Mouse (Mus musculus): ENCODE data around the gene Scaf8. TPM values are rescaled to one million over a fixed set of nuclear protein-coding genes. Genes with fewer than 3 reads are reported as not detected.

The Scaf8 gene
- polyA plus RNA-seq, 1 experiment from 2014 or later = 20.2 TPM

GRCm38 (mm10) chr17:3203916-3204315 lies 89.1 kb downstream of the Scaf8 start:
- Histone ChIP-seq H3K4me3 (ENCODE audit: low read length) (no peak overlapping the region), H3K27me3 (ENCODE audit: insufficient read depth, low read length) (no peaks in the 10 kb centered on the region), H3K36me3 (ENCODE audit: insufficient read depth, low read length) (peaks cover 17% of the 10 kb centered on the region), H3K4me1 (ENCODE audit: insufficient read depth, low read length) (peaks cover 14% of the 10 kb centered on the region), H3K9ac (replicated peaks; ENCODE audit: low read length) (no peak overlapping the region), H3K4me2 (replicated peaks; ENCODE audit: low read depth, low read length) (no peak overlapping the region), H3K9me3 (ENCODE audit: low read length) (no peaks in the 10 kb centered on the region), H3K27ac (ENCODE audit: low read length) (no peak overlapping the region)
- ATAC-seq (ENCODE audit: low FRiP score, low TSS enrichment) = no peak
- WGBS = 88% methylated on average over 4 of the region's 4 CpGs

DNA sequence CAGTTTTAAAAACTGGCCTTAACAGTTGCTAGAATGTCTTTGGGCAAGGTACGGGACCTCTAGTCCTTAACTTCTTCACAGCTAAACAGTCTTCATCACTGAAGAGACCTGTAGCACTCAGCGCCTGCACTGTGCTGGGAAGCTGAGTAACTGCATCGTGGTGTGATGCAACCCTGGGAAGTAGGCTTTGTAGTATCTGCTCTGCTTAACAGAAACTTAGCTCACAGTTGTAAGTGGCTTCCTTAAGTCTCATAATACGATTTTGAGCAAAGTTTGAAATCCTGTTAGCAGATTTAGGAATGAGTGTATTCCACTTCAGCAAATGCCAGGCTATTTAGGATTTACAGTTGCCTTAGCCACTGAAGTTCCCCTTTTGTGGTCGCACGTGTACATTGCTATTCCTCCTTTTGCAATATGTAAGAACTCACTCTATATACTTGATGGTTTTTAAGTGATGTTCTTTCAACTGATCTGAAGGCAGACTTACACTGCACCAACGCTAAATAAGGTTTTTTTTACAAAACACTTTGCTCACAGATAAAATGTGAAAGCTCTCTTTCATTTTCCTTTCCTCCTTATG lies 90.1 kb downstream of the Scaf8 start:
- Histone ChIP-seq H3K9me3 (ENCODE audit: low read length) (no peaks in the 10 kb centered on the region), H3K27me3 (ENCODE audit: insufficient read depth, low read length) (no peaks in the 10 kb centered on the region), H3K4me1 (ENCODE audit: insufficient read depth, low read length) (peaks cover 14% of the 10 kb centered on the region), H3K4me2 (replicated peaks; ENCODE audit: low read depth, low read length) (no peak overlapping the region), H3K36me3 (ENCODE audit: insufficient read depth, low read length) (peaks cover 17% of the 10 kb centered on the region), H3K27ac (ENCODE audit: low read length) (no peak overlapping the region), H3K9ac (replicated peaks; ENCODE audit: low read length) (no peak overlapping the region), H3K4me3 (ENCODE audit: low read length) (no peak overlapping the region)
- ATAC-seq (ENCODE audit: low FRiP score, low TSS enrichment) = no peak
- WGBS = 93% methylated on average over 7 of the region's 7 CpGs

DNA sequence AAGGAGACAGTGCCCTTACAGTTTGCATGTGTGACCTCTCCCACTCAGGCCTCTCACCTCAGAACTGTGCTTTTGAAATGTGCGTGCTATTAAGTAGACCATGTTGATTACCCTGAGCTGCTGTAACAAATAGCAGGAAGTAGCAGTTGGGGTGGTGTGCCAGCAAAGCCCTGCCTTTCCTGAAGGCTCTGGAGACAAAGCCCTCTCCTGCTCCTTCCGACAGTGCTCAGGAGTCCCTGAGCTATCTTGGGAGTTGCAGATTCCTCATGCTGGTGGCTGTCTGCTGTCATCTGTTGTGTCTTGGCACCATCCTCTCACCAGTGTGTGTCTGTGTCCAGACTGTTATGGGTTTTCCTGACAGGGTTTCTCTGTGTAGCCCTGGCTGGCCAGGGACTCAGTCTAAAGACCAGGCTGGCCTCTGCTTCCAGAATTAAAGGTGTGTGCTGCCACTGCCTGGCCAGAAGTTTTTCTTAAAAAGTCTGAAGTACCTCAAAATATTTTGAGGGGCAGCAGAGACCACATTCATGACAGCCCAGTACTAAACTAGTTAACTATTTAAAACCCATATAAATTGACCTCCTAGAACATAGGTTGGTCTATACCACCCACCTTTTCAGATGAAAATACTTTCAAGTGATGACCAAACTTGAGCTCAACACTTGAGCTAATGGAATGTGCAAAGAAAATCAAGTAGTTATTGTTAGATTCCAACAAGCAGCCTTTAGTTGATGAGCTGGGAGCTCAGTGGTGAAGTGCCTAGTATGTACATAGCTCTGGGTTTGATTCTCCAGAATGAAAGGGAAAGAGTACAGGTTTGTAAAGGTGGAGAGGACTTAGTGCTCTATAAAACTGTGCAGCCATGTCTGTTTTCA lies 92.0 kb downstream of the Scaf8 start:
- no peak overlapping the region for H3K4me3 ChIP-seq (ENCODE audit: low read length)
- no peak overlapping the region for H3K9ac ChIP-seq (replicated peaks; ENCODE audit: low read length)
- peak; percentile 44; the same call in 1 of the 2 replicates for ATAC-seq (ENCODE audit: low FRiP score, low TSS enrichment)
- H3K4me2 ChIP-seq (replicated peaks; ENCODE audit: low read depth, low read length) = no peak overlapping the region
- peak overlapping the region; percentile 52 for H3K27ac ChIP-seq (ENCODE audit: low read length)
- no peaks in the 10 kb centered on the region for H3K9me3 ChIP-seq (ENCODE audit: low read length)
- peaks cover 5% of the 10 kb centered on the region; the same call in 1 of the 2 replicates for H3K36me3 ChIP-seq (ENCODE audit: insufficient read depth, low read length)
- peaks cover 14% of the 10 kb centered on the region for H3K4me1 ChIP-seq (ENCODE audit: insufficient read depth, low read length)
- WGBS = 34% methylated on average over 2 of the region's 2 CpGs
- no peaks in the 10 kb centered on the region for H3K27me3 ChIP-seq (ENCODE audit: insufficient read depth, low read length)

GRCm38 (mm10) chr17:3207529-3208240 lies 92.9 kb downstream of the Scaf8 start:
- WGBS = 58% methylated on average over 6 of the region's 6 CpGs
- no peaks in the 10 kb centered on the region for H3K27me3 ChIP-seq (ENCODE audit: insufficient read depth, low read length)
- no peak overlapping the region for H3K9ac ChIP-seq (replicated peaks; ENCODE audit: low read length)
- no peaks in the 10 kb centered on the region for H3K9me3 ChIP-seq (ENCODE audit: low read length)
- H3K36me3 ChIP-seq (ENCODE audit: insufficient read depth, low read length) = peaks cover 5% of the 10 kb centered on the region; the same call in 1 of the 2 replicates
- peaks cover 14% of the 10 kb centered on the region for H3K4me1 ChIP-seq (ENCODE audit: insufficient read depth, low read length)
- H3K4me2 ChIP-seq (replicated peaks; ENCODE audit: low read depth, low read length) = no peak overlapping the region
- ATAC-seq (ENCODE audit: low FRiP score, low TSS enrichment) = no peak
- H3K4me3 ChIP-seq (ENCODE audit: low read length) = no peak overlapping the region
- peak overlapping the region; percentile 35; the same call in 1 of the 2 replicates for H3K27ac ChIP-seq (ENCODE audit: low read length)

DNA sequence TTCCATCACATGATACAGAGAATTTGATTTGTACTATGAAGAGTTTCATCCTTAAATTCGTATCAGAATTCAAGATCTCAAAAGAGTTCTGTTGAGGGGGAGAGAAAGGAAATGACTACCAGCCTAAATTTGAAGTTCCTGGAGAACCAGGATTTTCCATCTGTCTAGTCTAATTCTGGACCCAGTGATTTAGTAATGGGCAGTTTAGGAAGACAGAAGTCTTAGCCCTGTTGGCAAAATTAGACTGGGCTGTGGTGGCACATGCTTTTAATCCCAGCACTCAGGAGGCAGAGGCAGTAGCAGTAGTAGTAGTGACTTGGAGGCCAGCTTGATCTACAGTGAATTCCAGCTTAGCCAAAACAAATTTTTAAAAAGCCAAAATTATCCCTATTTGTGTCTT lies 93.7 kb downstream of the Scaf8 start:
- Histone ChIP-seq H3K4me3 (ENCODE audit: low read length) (no peak overlapping the region), H3K36me3 (ENCODE audit: insufficient read depth, low read length) (0 out of 2 replicates have a peak, but pooled peaks cover 5% of the 10 kb centered on the region), H3K4me2 (replicated peaks; ENCODE audit: low read depth, low read length) (no peak overlapping the region), H3K9me3 (ENCODE audit: low read length) (no peaks in the 10 kb centered on the region), H3K4me1 (ENCODE audit: insufficient read depth, low read length) (peaks cover 14% of the 10 kb centered on the region), H3K27me3 (ENCODE audit: insufficient read depth, low read length) (no peaks in the 10 kb centered on the region), H3K9ac (replicated peaks; ENCODE audit: low read length) (no peak overlapping the region), H3K27ac (ENCODE audit: low read length) (no peak overlapping the region)
- no peak for ATAC-seq (ENCODE audit: low FRiP score, low TSS enrichment)
- WGBS = 75% methylated on average over 1 of the region's 1 CpGs

GRCm38 (mm10) chr17:3209581-3209980 lies 94.8 kb downstream of the Scaf8 start:
- ATAC-seq (ENCODE audit: low FRiP score, low TSS enrichment) = no peak
- 82% methylated on average over 4 of the region's 4 CpGs for WGBS
- H3K27ac ChIP-seq (ENCODE audit: low read length) = no peak overlapping the region
- no peaks in the 10 kb centered on the region for H3K9me3 ChIP-seq (ENCODE audit: low read length)
- H3K36me3 ChIP-seq (ENCODE audit: insufficient read depth, low read length) = peaks cover 7% of the 10 kb centered on the region; the same call in 1 of the 2 replicates
- H3K4me2 ChIP-seq (replicated peaks; ENCODE audit: low read depth, low read length) = no peak overlapping the region
- no peaks in the 10 kb centered on the region for H3K27me3 ChIP-seq (ENCODE audit: insufficient read depth, low read length)
- peaks cover 14% of the 10 kb centered on the region for H3K4me1 ChIP-seq (ENCODE audit: insufficient read depth, low read length)
- H3K9ac ChIP-seq (replicated peaks; ENCODE audit: low read length) = no peak overlapping the region
- H3K4me3 ChIP-seq (ENCODE audit: low read length) = no peak overlapping the region

- H3K4me2 ChIP-seq (replicated peaks; ENCODE audit: low read depth, low read length) = no peak overlapping the region
- H3K9me3 ChIP-seq (ENCODE audit: low read length) = no peaks in the 10 kb centered on the region
- no peak overlapping the region for H3K9ac ChIP-seq (replicated peaks; ENCODE audit: low read length)
- no peaks in the 10 kb centered on the region for H3K27me3 ChIP-seq (ENCODE audit: insufficient read depth, low read length)
- ATAC-seq (ENCODE audit: low FRiP score, low TSS enrichment) = no peak
- peaks cover 11% of the 10 kb centered on the region; the same call in 1 of the 2 replicates for H3K36me3 ChIP-seq (ENCODE audit: insufficient read depth, low read length)
- no peak overlapping the region for H3K4me3 ChIP-seq (ENCODE audit: low read length)
- H3K27ac ChIP-seq (ENCODE audit: low read length) = no peak overlapping the region
- WGBS = 90% methylated on average over 5 of the region's 5 CpGs
- H3K4me1 ChIP-seq (ENCODE audit: insufficient read depth, low read length) = peaks cover 14% of the 10 kb centered on the region
These were observed 95.4 kb downstream of the Scaf8 start for GRCm38 (mm10) chr17:3210134-3210533.

DNA sequence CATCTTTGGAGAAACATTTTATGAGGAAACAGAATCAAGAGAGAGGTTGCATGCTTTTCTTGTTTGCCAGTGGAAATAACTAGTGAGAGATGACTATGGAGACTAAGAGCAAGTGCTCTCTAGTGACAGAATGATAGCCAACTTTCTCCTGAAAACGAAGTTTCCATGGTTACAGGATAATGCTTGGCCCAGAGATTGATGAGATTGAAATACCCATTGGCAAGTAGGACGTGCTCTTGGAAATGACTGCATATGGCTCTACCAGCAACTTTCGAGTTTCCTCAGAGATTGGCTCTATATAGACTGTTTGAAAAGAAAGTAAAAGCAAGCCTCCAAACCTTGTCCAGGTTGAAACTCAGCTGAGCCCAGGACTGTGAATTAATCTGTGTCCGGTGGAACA lies 97.3 kb downstream of the Scaf8 start:
- H3K4me3 ChIP-seq (ENCODE audit: low read length) = no peak overlapping the region
- no peaks in the 10 kb centered on the region for H3K27me3 ChIP-seq (ENCODE audit: insufficient read depth, low read length)
- H3K27ac ChIP-seq (ENCODE audit: low read length) = no peak overlapping the region
- no peak for ATAC-seq (ENCODE audit: low FRiP score, low TSS enrichment)
- peaks cover 13% of the 10 kb centered on the region; the same call in 1 of the 2 replicates for H3K36me3 ChIP-seq (ENCODE audit: insufficient read depth, low read length)
- WGBS = 79% methylated on average over 4 of the region's 4 CpGs
- H3K4me1 ChIP-seq (ENCODE audit: insufficient read depth, low read length) = peaks cover 5% of the 10 kb centered on the region; the same call in 1 of the 2 replicates
- H3K4me2 ChIP-seq (replicated peaks; ENCODE audit: low read depth, low read length) = no peak overlapping the region
- no peak overlapping the region for H3K9ac ChIP-seq (replicated peaks; ENCODE audit: low read length)
- H3K9me3 ChIP-seq (ENCODE audit: low read length) = no peaks in the 10 kb centered on the region

DNA sequence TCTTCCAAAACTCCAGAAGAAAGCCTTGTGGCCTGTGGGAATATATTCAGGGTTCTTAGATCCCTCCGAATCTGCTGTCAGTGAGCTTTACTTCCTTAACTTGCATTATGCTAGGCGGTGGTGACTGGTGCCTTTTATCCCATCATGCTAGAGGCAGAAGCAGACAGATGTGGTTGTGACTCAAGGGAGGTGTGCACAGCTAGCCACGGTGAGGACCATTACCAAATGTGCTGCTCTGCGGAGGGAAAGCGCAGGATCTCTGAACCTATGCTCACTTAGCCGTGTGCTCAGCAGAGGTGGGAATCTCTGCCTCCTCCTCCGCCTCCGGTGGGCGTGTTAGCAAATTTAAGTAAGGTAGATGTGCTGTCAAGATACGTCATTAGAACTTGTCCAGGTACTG lies 98.1 kb downstream of the Scaf8 start:
- no peak for ATAC-seq (ENCODE audit: low FRiP score, low TSS enrichment)
- Histone ChIP-seq H3K27me3 (ENCODE audit: insufficient read depth, low read length) (no peaks in the 10 kb centered on the region), H3K4me2 (replicated peaks; ENCODE audit: low read depth, low read length) (no peak overlapping the region), H3K4me3 (ENCODE audit: low read length) (no peak overlapping the region), H3K36me3 (ENCODE audit: insufficient read depth, low read length) (peaks cover 13% of the 10 kb centered on the region; the same call in 1 of the 2 replicates), H3K27ac (ENCODE audit: low read length) (no peak overlapping the region), H3K9me3 (ENCODE audit: low read length) (no peaks in the 10 kb centered on the region), H3K4me1 (ENCODE audit: insufficient read depth, low read length) (peaks cover 4% of the 10 kb centered on the region; the same call in 1 of the 2 replicates), H3K9ac (replicated peaks; ENCODE audit: low read length) (no peak overlapping the region)
- 94% methylated on average over 10 of the region's 10 CpGs for WGBS

Data from kidney, embryonic 16.5 days (tissue).